In genomic region chr6:40626111-40626510, GRCm38 (mm10) we compare ENCODE assay signal across 25 mouse cellular contexts. TPM values are rescaled to one million over a fixed set of nuclear protein-coding genes. Genes with fewer than 3 reads are reported as not detected.
DNase-seq lines count a peak whose midpoint lies in the region; ATAC-seq and TF ChIP-seq lines count a peak whose summit lies in the region.
"Had no signal": no experiment of that assay in that cellular context is flagged by ENCODE, and none has a peak within 500 bp of the region (broad histone marks: within the 10 kb centered on the region; RNA-seq: fewer than 3 reads in every experiment).

No protein-coding gene starts in this region.

- H3K9ac ChIP-seq in intestine, embryonic 15.5 days = no peak overlapping the region
- H3K9ac ChIP-seq in heart, adult 2 months (ENCODE audit: low read depth, low read length) = no peak overlapping the region
- H3K9ac ChIP-seq: embryonic facial prominence, embryonic 12.5 days; forebrain, embryonic 15.5 days; heart, embryonic 15.5 days; hindbrain, embryonic 13.5 days had no signal

- intact Hi-C loops in heart, adult 2 months (cut with DNase I) = no loop called here
- intact Hi-C loops in gastrocnemius, postnatal 36 days (cut with DNase I) = no loop called here

- 31% methylated on average over 1 of the region's 1 CpGs for WGBS in kidney, adult 2 months
- WGBS in intestine, embryonic 15.5 days = 39% methylated on average over 1 of the region's 1 CpGs
- whole genome bisulfite sequencing in heart, adult 2 months = 40% methylated on average over 1 of the region's 1 CpGs

- no peaks in the 10 kb centered on the region for H3K9me3 ChIP-seq in intestine, embryonic 15.5 days
- H3K9me3 ChIP-seq: embryonic facial prominence, embryonic 12.5 days; forebrain, embryonic 15.5 days; G1E; heart, embryonic 15.5 days; hindbrain, embryonic 13.5 days had no signal

- H3K4me2 ChIP-seq in intestine, embryonic 15.5 days (replicated peaks) = no peak overlapping the region
- H3K4me2 ChIP-seq: embryonic facial prominence, embryonic 12.5 days; forebrain, embryonic 15.5 days; heart, embryonic 11.5 days; heart, embryonic 15.5 days; hindbrain, embryonic 13.5 days had no signal

- H3K36me3 ChIP-seq in kidney, adult 2 months (ENCODE audit: control insufficient read depth, insufficient read depth, low read length) = no peaks in the 10 kb centered on the region
- no peaks in the 10 kb centered on the region for H3K36me3 ChIP-seq in intestine, embryonic 15.5 days
- H3K36me3 ChIP-seq in heart, adult 2 months (ENCODE audit: control insufficient read depth, insufficient read depth, low read length) = no peaks in the 10 kb centered on the region
- H3K36me3 ChIP-seq: embryonic facial prominence, embryonic 12.5 days; forebrain, embryonic 15.5 days; G1E; heart, embryonic 15.5 days; hindbrain, embryonic 13.5 days had no signal

- no peak overlapping the region for H3K4me3 ChIP-seq in kidney, adult 2 months (ENCODE audit: insufficient read depth, low read depth, low read length)
- H3K4me3 ChIP-seq in intestine, embryonic 15.5 days (replicated peaks) = no peak overlapping the region
- H3K4me3 ChIP-seq in heart, adult 2 months = no peak overlapping the region
- H3K4me3 ChIP-seq: embryonic facial prominence, embryonic 12.5 days; forebrain, embryonic 15.5 days; heart, embryonic 15.5 days; hindbrain, embryonic 13.5 days had no signal

- peak; percentile 82 for ATAC-seq in intestine, embryonic 15.5 days
- ATAC-seq: forebrain, embryonic 15.5 days; hindbrain, postnatal 0 days had no signal

- no peak for TF ChIP-seq EP300 in heart, adult 2 months (IDR thresholded peaks at IDR 0.05; ENCODE audit: insufficient read depth, low read depth, low read length)

- H3K27me3 ChIP-seq in kidney, adult 2 months (replicated peaks; ENCODE audit: control insufficient read depth, insufficient read depth, low read length) = no peaks in the 10 kb centered on the region
- no peaks in the 10 kb centered on the region for H3K27me3 ChIP-seq in intestine, embryonic 15.5 days (replicated peaks)
- no peaks in the 10 kb centered on the region for H3K27me3 ChIP-seq in heart, adult 2 months (ENCODE audit: control insufficient read depth, insufficient read depth, low read length)
- H3K27me3 ChIP-seq: embryonic facial prominence, embryonic 12.5 days; forebrain, embryonic 15.5 days; heart, embryonic 15.5 days; hindbrain, embryonic 13.5 days had no signal

- H3K27ac ChIP-seq in kidney, adult 2 months (ENCODE audit: insufficient read depth, low read depth, low read length) = no peak overlapping the region
- H3K27ac ChIP-seq in intestine, embryonic 15.5 days = no peak overlapping the region
- no peak overlapping the region for H3K27ac ChIP-seq in heart, adult 2 months
- H3K27ac ChIP-seq: embryonic facial prominence, embryonic 12.5 days; forebrain, embryonic 15.5 days; heart, embryonic 15.5 days; hindbrain, embryonic 13.5 days; hindbrain, postnatal 0 days had no signal

- no peak for TF ChIP-seq CTCF in kidney, adult 2 months (conservative IDR thresholded peaks at IDR 0.05; ENCODE audit: insufficient read depth, insufficient read length, low read depth, low read length)
- no peak for TF ChIP-seq CTCF in heart, adult 2 months (IDR thresholded peaks at IDR 0.05)

- peak; percentile 12 for DNase-seq in kidney, postnatal 14 days
- DNase-seq in kidney, adult 2 months = no peak
- DNase-seq in R1 (ENCODE audit: low read depth, low spot score) = peak; percentile 60
- no peak for DNase-seq in heart, adult 2 months
- no peak for DNase-seq in gastrocnemius, postnatal 36 days
- DNase-seq: adrenal gland, adult 8-10 months; adrenal gland, postnatal 36 days; cerebellum, adult 11 months; cerebellum, adult 8-10 months; cerebellum, postnatal 25 days; heart, adult 18-20 months; heart, postnatal 14 days had no signal

- no peaks in the 10 kb centered on the region for H3K79me2 ChIP-seq in heart, adult 2 months (replicated peaks; ENCODE audit: control insufficient read depth, insufficient read depth, low read length)

- no peak for TF ChIP-seq POLR2A in kidney, adult 2 months (IDR thresholded peaks at IDR 0.05; ENCODE audit: low read depth, low read length)
- TF ChIP-seq POLR2A in heart, adult 2 months (IDR thresholded peaks at IDR 0.05; ENCODE audit: insufficient read depth, low read depth, low read length) = no peak

- H3K4me1 ChIP-seq in kidney, adult 2 months (ENCODE audit: control insufficient read depth, insufficient read depth, low read length) = no peaks in the 10 kb centered on the region
- no peaks in the 10 kb centered on the region for H3K4me1 ChIP-seq in intestine, embryonic 15.5 days (replicated peaks)
- no peaks in the 10 kb centered on the region for H3K4me1 ChIP-seq in heart, adult 2 months (ENCODE audit: control insufficient read depth, insufficient read depth, low read length)
- H3K4me1 ChIP-seq: embryonic facial prominence, embryonic 12.5 days; forebrain, embryonic 15.5 days; heart, embryonic 15.5 days; hindbrain, embryonic 13.5 days had no signal

RNA-seq across cellular contexts. Expression of gene Mgam, which starts 2.5 kb away (rescaled TPM):
- 34.1 and 34.7 TPM in 2 replicates for polyA plus RNA-seq in kidney, adult 2 months (2012; rRNA removed)
- polyA plus RNA-seq in intestine, embryonic 15.5 days (2015; fragmentation: Nextera tagmentation; extraction: Ambion mirVana) = 33.7 and 37.0 TPM in 2 replicates
- under 1 TPM in 1 of 2 experiments, not detected in 1; 0.20 TPM for total RNA-seq in heart, adult 2 months (2021)
- polyA plus RNA-seq in heart, adult 2 months (2012; rRNA removed) = 0.08 and 0.41 TPM in 2 replicates
- total RNA-seq in gastrocnemius, postnatal 36 days (2021) = under 1 TPM; 0.43 to 0.54 TPM
- polyA plus RNA-seq: forebrain, embryonic 15.5 days; G1E had no signal

RNA-seq across cellular contexts. Expression of gene Tas2r138, which starts 13.0 kb away (rescaled TPM):
- polyA plus RNA-seq in kidney, adult 2 months (2012; rRNA removed) = 0.08 and 0.15 TPM in 2 replicates
- polyA plus RNA-seq in intestine, embryonic 15.5 days (2015; fragmentation: Nextera tagmentation; extraction: Ambion mirVana) = 0.16 TPM in 1 of 2 replicates, not detected in the other
- total RNA-seq in heart, adult 2 months (2021) = not detected
- polyA plus RNA-seq in heart, adult 2 months (2012; rRNA removed) = not detected in 2 replicates
- not detected for total RNA-seq in gastrocnemius, postnatal 36 days (2021)
- total RNA-seq: adrenal gland, adult 8-10 months; adrenal gland, postnatal 36 days; G1E; gastrocnemius, adult 8-10 months; gastrocnemius, postnatal 4 days; heart, adult 18-20 months; heart, postnatal 14 days; hematopoietic stem cell, adult 5-6 weeks; hindbrain, postnatal 0 days had no signal
- polyA plus RNA-seq: cortical plate, adult 2 months; embryonic facial prominence, embryonic 12.5 days; forebrain, embryonic 11.5 days; forebrain, embryonic 15.5 days; G1E; heart, embryonic 11.5 days; heart, embryonic 15.5 days; hindbrain, embryonic 13.5 days; hindbrain, postnatal 0 days had no signal

RNA-seq across cellular contexts. Expression of gene Clec5a, which starts 40.5 kb away (rescaled TPM):
- polyA plus RNA-seq in kidney, adult 2 months (2012; rRNA removed) = 0.07 and 0.52 TPM in 2 replicates
- 0.91 and 1.0 TPM in 2 replicates for polyA plus RNA-seq in intestine, embryonic 15.5 days (2015; fragmentation: Nextera tagmentation; extraction: Ambion mirVana)
- total RNA-seq in heart, adult 2 months (2021) = 1 to 10 TPM in 1 of 2 experiments, under 1 TPM in 1; 0.68 to 1.9 TPM
- polyA plus RNA-seq in heart, adult 2 months (2012; rRNA removed) = 0.47 and 1.0 TPM in 2 replicates
- total RNA-seq in gastrocnemius, postnatal 36 days (2021) = under 1 TPM; 0.15 TPM
- polyA plus RNA-seq: G1E had no signal

RNA-seq across cellular contexts. Expression of gene Olfr460, which starts 56.8 kb away (rescaled TPM):
- 0.11 and 0.16 TPM in 2 replicates for polyA plus RNA-seq in kidney, adult 2 months (2012; rRNA removed)
- not detected in 2 replicates for polyA plus RNA-seq in intestine, embryonic 15.5 days (2015; fragmentation: Nextera tagmentation; extraction: Ambion mirVana)
- not detected for total RNA-seq in heart, adult 2 months (2021)
- polyA plus RNA-seq in heart, adult 2 months (2012; rRNA removed) = not detected in 2 replicates
- total RNA-seq in gastrocnemius, postnatal 36 days (2021) = not detected
- total RNA-seq: adrenal gland, postnatal 36 days; gastrocnemius, adult 8-10 months; gastrocnemius, postnatal 4 days; heart, adult 18-20 months; heart, postnatal 14 days; hematopoietic stem cell, adult 5-6 weeks; hindbrain, postnatal 0 days had no signal
- polyA plus RNA-seq: embryonic facial prominence, embryonic 12.5 days; forebrain, embryonic 11.5 days; forebrain, embryonic 15.5 days; G1E; heart, embryonic 15.5 days; hindbrain, embryonic 13.5 days; hindbrain, postnatal 0 days had no signal

Comparison
In these comparisons a context has a peak if more than half of its experiments do, and no peak if none do; other contexts are left out.
1. DNase-seq: peak in kidney, postnatal 14 days (single experiment) and R1 (single experiment); none in kidney, adult 2 months (single experiment), heart, adult 2 months (0 of 2) and gastrocnemius, postnatal 36 days (0 of 2).
2. RNA of gene Mgam, which starts 2.5 kb away (polyA plus RNA-seq): 34.1 to 34.7 TPM in kidney, adult 2 months and 33.7 to 37.0 TPM in intestine, embryonic 15.5 days; 0.08 to 0.41 TPM in heart, adult 2 months; every median in the first group is over 10 times any median in the second.